Mouse (Mus musculus) heart, postnatal 4 days (tissue): ENCODE measurements around the gene Fam32a. TPM values are rescaled to one million over a fixed set of nuclear protein-coding genes. Genes with fewer than 3 reads are reported as not detected.

Source experiments
- DNase-seq: peaks from one replicate; pipeline ENCODE4 v3.0.0; 2021
- total RNA-seq, 2 experiments: library from RNA; stranded (reverse); gene quantifications; 2 replicates each; pipeline ENCODE4 v1.2.3; 2021

The Fam32a gene
- total RNA-seq, 2 experiments from 2014 or later = 25.4 to 26.5 TPM

DNA sequence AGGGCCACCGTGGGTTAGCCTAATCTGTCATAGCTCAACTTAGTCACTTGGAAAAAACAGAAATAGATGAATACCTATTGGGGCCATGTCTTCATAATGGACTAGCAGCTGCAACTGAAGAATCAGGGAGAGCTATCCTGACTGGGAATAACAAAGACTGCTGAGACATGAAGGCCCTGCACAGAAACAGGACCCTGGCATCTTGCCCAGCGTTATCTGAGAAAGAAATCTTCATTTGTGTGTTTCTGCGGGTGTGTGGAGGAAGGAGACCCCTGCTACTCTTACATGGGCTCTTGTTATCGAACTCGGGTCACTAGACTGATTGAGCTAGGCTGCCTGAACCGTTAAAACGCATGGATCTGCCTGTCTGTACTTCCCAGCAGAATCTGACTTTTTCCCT lies 21.4 kb downstream of the Fam32a start:
- DNase-seq = peak; percentile 28

GRCm38 (mm10) chr8:72242226-72242625 lies 22.7 kb downstream of the Fam32a start:
- DNase-seq = no peak

GRCm38 (mm10) chr8:72244610-72245009 lies 25.1 kb downstream of the Fam32a start:
- DNase-seq = no peak

DNA sequence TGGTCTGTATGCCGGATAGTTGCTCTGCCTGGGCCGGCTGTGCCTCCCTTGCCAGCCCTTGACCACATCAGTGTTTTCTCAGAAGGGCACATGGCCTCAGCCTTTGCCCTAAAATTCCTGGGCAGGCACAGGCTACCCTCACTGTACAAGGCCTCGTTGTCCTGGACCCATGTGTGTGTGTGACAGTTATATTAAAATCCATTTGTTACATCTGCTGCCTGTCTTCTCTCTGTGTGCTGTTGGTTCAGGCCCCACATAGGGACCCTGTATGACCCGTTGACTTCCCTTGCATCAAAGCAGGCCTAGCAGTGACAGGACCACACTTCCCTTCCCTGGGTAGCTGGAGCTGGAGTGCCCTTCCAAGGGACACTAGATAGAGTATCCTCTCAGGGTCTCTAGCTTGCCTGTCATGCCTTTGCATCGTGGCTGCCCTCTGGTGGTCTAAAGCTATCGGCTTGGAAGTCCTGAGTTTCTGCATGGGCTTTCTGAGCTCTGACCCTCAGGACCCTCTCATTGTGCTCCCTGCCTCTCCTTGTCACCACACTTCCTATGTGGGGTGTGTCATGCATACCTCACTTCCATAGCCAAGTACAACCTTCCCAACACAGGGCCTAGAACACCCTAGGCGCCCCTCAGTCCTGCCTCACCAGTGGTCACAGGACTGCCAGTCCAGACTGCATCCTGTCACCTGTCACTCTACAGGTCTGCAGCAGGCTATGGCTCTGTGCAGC lies 37.8 kb downstream of the Fam32a start:
- peak; percentile 72 for DNase-seq

DNA sequence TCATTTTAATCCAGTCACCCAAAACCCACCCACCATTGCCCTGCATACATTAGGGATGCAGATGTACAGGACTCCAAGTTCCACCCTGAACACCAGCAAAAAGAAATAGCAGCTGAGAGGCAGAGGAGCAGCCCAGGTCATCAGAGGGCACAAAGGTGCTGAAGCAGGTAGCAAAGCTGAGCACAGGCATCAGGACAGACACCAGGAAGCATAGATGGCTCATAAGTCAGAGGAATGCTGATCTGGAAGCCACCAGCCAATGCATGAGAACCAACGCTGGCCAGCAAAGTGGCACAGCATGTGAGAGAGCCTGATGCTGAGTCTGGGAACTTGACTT lies 38.3 kb downstream of the Fam32a start:
- no peak for DNase-seq

GRCm38 (mm10) chr8:72259862-72260261 lies 40.3 kb downstream of the Fam32a start:
- DNase-seq = no peak

DNA sequence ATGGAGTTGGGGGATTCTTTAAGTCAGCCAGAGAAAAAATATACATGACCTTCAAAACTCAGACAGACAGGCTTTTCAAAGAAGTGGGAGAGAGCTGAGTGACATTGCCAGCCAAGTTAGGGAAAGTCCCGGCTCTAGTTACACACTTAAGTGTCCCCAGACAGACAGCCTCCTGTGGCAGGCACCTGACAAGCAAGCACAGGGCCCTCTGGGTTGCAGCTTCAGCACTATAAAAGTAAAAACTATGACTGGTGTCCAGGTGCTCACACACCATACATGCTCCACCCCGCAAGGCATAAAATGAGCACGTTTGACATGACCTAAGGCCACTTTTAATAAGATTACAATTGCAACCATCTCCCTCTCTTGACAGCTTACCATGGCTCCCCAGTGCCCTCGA lies 41.1 kb downstream of the Fam32a start:
- no peak for DNase-seq

GRCm38 (mm10) chr8:72261019-72261418 lies 41.5 kb downstream of the Fam32a start:
- DNase-seq = peak; percentile 73

DNA sequence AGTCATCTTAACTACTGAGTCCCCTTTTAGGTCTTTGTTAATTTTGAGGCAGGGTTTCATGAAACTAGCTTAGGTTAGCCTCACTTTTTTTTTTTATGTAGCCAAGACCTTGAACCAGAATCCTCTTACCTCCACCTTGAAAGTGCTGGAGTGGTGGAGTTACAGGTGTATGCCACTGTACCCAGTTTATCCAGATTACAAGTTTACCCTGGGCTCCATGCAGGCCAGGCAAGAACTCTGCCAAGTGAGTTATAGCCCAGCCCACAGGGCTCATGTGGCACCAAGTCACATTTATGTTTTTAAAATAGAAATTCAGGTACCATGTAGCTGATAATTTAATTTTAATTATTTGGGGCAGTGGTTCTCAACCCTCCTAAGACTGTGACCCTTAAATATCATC lies 41.9 kb downstream of the Fam32a start:
- DNase-seq = no peak

GRCm38 (mm10) chr8:72261872-72262271 lies 42.3 kb downstream of the Fam32a start:
- DNase-seq = peak; percentile 62

- DNase-seq = no peak
Observed at GRCm38 (mm10) chr8:72262756-72263155, 43.2 kb downstream of the Fam32a start.

GRCm38 (mm10) chr8:72263451-72263850 lies 43.9 kb downstream of the Fam32a start:
- DNase-seq = no peak

DNA sequence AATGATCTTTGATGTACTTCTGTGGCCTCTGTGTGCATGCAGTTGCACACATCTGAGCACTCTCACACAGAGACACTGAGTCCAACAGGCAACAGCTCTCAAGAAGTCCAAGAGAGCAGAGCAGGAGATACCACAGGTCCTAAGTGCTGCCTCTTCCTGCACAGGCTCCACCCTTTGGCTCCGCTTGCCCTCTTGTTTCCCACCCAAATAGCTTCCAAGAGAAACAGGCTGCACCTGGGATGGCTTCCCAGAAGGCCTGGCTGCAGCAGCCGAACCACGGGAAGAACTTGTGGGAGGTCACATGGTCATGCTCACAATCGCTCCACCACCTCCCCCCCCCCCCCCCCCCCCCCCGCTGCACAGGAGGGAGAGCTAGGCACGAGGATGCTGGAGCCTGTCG lies 45.8 kb downstream of the Fam32a start:
- peak; percentile 62 for DNase-seq

GRCm38 (mm10) chr8:72266671-72267070 lies 47.1 kb downstream of the Fam32a start:
- no peak for DNase-seq

DNA sequence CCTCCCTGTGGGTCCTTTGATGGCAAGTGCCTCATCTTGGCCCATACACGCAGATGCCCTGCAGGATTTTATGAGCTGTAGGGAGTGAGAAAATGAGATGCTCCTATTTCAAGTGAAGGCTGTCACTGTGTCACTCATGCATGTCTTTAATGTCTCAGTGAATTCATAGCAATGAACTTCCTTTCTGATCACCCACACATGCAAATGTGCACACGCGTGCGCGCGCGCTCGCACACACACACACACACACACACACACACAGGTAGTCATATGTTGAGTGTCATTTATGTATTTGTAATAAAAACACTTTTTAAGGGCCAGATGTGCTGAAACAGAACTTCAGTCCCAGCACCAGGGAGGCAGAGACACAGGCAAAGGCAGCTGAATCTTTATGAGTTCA lies 47.6 kb downstream of the Fam32a start:
- DNase-seq = no peak

DNA sequence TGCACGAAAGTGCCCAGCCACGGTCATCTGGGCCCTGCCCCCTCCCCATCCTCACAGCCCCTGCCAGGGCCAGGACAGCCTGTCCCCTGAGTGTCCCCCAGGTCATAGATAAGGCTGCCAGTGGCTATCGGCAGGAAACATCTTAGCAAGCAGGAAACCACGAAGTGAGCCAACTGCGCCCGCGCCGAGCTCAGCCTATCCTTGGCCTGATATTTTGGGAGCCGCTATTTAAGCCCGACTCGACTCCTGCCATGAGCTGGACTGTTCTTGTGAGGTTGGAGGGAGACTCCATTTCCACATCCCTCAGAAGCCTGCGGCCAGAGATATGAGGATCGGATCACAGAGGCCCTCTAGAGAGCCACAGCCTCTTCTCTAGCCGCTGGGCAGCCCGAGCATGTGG lies 48.8 kb downstream of the Fam32a start:
- DNase-seq = peak; percentile 82

- DNase-seq = no peak
Observed at GRCm38 (mm10) chr8:72270606-72271005, 51.1 kb downstream of the Fam32a start.

GRCm38 (mm10) chr8:72271051-72271660 lies 51.6 kb downstream of the Fam32a start:
- no peak for DNase-seq

- no peak for DNase-seq
Observed at GRCm38 (mm10) chr8:72271691-72272090, 52.2 kb downstream of the Fam32a start.

DNA sequence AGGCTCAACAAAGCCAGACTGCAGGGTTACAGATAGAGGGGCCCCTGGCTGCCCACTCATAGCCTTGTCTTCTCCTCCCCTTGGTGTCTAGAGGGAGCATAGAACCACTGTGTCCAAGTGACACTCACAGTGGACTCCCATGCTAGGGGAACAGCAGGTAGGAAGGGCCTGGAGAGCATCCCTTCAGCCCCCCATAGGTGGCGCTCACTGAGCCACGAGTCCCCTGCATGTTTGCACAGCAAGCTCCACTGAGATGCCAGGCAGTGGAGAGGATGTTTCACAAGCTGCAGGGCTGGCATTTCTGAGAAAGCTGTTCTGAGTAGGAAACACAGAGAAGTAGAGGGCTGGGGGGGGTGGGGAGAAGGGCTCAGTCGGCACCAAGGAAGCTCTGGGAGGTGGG lies 52.8 kb downstream of the Fam32a start:
- peak; percentile 83 for DNase-seq

DNA sequence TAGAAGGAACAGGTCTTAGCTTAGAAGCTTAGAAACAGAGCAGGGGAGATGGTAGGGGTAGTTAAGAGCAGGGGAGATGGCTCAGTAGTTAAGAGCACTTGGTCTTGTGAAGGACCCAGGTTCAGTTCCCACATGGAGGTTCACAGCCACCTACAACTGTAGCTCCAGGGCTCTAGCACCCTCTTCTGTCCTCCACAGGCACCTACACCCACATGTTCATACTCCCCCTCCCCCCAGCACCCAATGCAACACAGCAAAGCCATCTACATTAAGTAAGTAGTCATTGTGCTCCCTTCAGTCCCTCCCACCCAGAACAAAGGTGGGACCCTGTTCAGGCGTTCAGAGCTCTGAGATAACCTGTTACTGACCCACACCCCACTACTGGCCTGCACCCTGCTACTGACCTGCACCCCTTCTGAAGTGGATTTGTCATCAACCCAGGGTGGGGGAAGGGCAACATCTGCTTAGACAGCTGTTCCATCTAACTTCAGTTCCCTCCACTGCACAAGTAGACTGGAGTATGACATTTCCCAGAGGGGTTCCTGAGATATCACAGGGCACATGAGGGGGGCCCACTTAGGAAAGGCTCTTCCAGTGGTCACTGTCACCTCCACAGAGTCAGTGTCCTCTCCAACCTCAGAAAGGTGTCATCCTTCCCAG lies 53.7 kb downstream of the Fam32a start:
- no peak for DNase-seq

DNA sequence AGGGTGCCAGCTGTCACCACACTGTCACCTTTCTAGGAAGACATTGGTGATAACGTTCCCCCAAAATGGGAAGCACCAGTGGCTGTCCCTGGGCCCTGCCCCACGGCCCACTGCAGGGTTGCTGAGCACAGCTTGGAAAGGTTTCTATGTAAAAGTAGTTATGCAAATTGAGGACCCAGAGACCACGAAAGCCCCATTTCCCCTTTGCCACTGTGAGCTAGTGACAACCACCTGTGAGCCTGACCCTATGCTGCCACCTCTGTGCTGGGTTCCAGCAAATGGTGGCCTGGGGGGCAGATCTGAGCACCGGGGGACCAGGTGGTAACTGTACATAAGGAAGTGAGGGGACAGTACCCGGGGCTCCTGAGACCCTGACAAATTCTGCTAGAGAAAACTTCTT lies 54.3 kb downstream of the Fam32a start:
- DNase-seq = no peak
